ENCODE assay signal across 11 mouse cellular contexts in the genomic region with DNA sequence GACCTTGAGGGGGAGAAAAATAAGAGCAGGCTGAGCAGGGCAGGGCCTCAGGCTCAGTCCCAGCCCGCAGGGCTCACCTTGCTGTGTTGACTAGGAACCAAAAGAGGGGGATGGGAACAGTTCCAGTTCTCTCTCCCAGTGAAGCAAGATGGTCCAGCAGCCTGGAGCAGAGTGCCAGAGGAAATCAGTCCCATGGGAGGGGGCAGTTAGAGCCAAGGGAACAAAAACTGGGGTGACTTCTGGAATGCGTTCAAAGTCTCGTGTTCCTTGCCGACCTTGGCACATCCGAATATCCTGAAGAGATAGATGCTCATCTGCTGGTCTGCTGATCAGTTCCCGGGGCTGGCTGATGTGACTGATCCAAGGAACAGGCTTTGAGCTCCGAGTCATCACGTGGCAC. TPM values are rescaled to one million over a fixed set of nuclear protein-coding genes. Genes with fewer than 3 reads are reported as not detected.
"Had no signal": no experiment of that assay in that cellular context is flagged by ENCODE, and none has a peak within 500 bp of the region (broad histone marks: within the 10 kb centered on the region; RNA-seq: fewer than 3 reads in every experiment).

No protein-coding gene starts in this region.

- DNase-seq: kidney, adult 9 months; kidney, postnatal 14 days; kidney, postnatal 4 days; liver, embryonic 13.5 days; lung, embryonic 14.5 days; lung, postnatal 36 days; retina, postnatal 1 day; right cerebral cortex, postnatal 25 days; spleen, adult 18-20 months; thymus, postnatal 25 days had no signal

RNA-seq across cellular contexts. Expression of a gene that starts 30.2 kb away (rescaled TPM):
- total RNA-seq: monocyte, adult 5-6 weeks had no signal
